ENCODE assay signal across 8 mouse cellular contexts in the genomic region with DNA sequence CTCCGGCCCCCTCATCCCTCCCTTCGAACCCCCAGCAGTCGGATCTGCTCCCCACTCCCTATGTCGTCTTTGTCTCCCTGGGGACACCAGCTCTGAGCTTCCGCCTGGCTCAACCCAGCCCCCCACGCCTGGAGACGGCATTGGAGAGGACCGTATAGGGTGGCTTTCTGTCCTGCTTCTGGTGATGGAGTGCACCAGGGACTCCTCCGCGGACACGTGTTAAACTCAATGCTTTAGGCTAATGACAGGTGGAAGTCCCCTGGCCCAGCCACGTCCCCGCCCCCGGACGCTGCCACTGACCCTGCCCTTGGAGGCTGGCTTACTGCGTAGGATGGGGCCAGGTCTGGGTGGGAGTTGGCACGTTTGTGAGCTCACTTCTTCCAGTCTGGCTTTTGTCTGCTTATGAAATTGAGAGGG. TPM values are rescaled to one million over a fixed set of nuclear protein-coding genes. Genes with fewer than 3 reads are reported as not detected.
A peak's percentile ranks its signal among the peaks of the same experiment; 100 is the strongest.
DNase-seq lines count a peak whose midpoint lies in the region; ATAC-seq and TF ChIP-seq lines count a peak whose summit lies in the region.

No protein-coding gene starts in this region.

- DNase-seq in lung, adult 18-20 months: peak; percentile 14 to 29
- no peak for DNase-seq in lung, postnatal 25 days (ENCODE audit: low spot score)
- no peak for DNase-seq in forebrain, postnatal 0 days
- DNase-seq in midbrain, postnatal 0 days (ENCODE audit: low spot score): no peak
- DNase-seq in ovary, postnatal 36 days (ENCODE audit: low spot score): no peak
- no peak for DNase-seq in right cerebral cortex, postnatal 14 days

- peaks cover 28% of the 10 kb centered on the region for H3K36me3 ChIP-seq in forebrain, postnatal 0 days (ENCODE audit: insufficient read depth)
- peaks cover 40% of the 10 kb centered on the region for H3K36me3 ChIP-seq in limb, embryonic 12.5 days
- H3K36me3 ChIP-seq in midbrain, postnatal 0 days (ENCODE audit: insufficient read depth, low read length): peaks cover 27% of the 10 kb centered on the region

- TF ChIP-seq CTCF in forebrain, postnatal 0 days (IDR thresholded peaks at IDR 0.05; ENCODE audit: low read depth): no peak
- TF ChIP-seq CTCF in midbrain, postnatal 0 days (IDR thresholded peaks at IDR 0.05): no peak

- H3K9ac ChIP-seq in forebrain, postnatal 0 days: peak overlapping the region; percentile 97
- peak overlapping the region; percentile 85 for H3K9ac ChIP-seq in limb, embryonic 12.5 days (replicated peaks)
- peak overlapping the region; percentile 91 for H3K9ac ChIP-seq in midbrain, postnatal 0 days (replicated peaks; ENCODE audit: low read length, poor library complexity, severe bottlenecking)

- peak overlapping the region; percentile 92 for H3K4me2 ChIP-seq in forebrain, postnatal 0 days (ENCODE audit: low read depth)
- peak overlapping the region; percentile 98 for H3K4me2 ChIP-seq in limb, embryonic 12.5 days
- peak overlapping the region; percentile 95 for H3K4me2 ChIP-seq in midbrain, postnatal 0 days (ENCODE audit: low read depth, low read length, poor library complexity, severe bottlenecking)

- peak overlapping the region; percentile 76 for H3K27ac ChIP-seq in brown adipose tissue, adult 24 weeks (replicated peaks; ENCODE audit: low read depth, low read length)
- peak overlapping the region; percentile 60 for H3K27ac ChIP-seq in forebrain, postnatal 0 days (ENCODE audit: low read depth, low read length)
- H3K27ac ChIP-seq in limb, embryonic 12.5 days: peak overlapping the region; percentile 66
- peak overlapping the region; percentile 78 for H3K27ac ChIP-seq in midbrain, postnatal 0 days (ENCODE audit: low read depth, low read length)

- H3K27me3 ChIP-seq in forebrain, postnatal 0 days (ENCODE audit: insufficient read depth, low read length): no peaks in the 10 kb centered on the region
- H3K27me3 ChIP-seq in limb, embryonic 12.5 days: no peaks in the 10 kb centered on the region
- no peaks in the 10 kb centered on the region for H3K27me3 ChIP-seq in midbrain, postnatal 0 days (ENCODE audit: insufficient read depth, low read length)

- ATAC-seq in forebrain, postnatal 0 days: peak; percentile 54; the same call in 1 of the 2 replicates
- 0 out of 2 replicates have a peak, but pooled peaks have one; percentile 22 for ATAC-seq in limb, embryonic 12.5 days (ENCODE audit: insufficient number of reproducible peaks, insufficient read depth, low FRiP score, low TSS enrichment, low read depth)
- peak; percentile 80; the same call in 1 of the 2 replicates for ATAC-seq in midbrain, postnatal 0 days (ENCODE audit: low FRiP score)

- H3K9me3 ChIP-seq in forebrain, postnatal 0 days (ENCODE audit: low read length): no peaks in the 10 kb centered on the region
- H3K9me3 ChIP-seq in limb, embryonic 12.5 days: no peaks in the 10 kb centered on the region
- H3K9me3 ChIP-seq in midbrain, postnatal 0 days (ENCODE audit: low read length): no peaks in the 10 kb centered on the region

- WGBS in forebrain, postnatal 0 days: 4% methylated on average over 17 of the region's 17 CpGs
- under 1% methylated on average over 17 of the region's 17 CpGs for WGBS in limb, embryonic 12.5 days
- WGBS in midbrain, postnatal 0 days: 1% methylated on average over 17 of the region's 17 CpGs

- peaks cover 3% of the 10 kb centered on the region; the same call in 1 of the 2 replicates for H3K4me1 ChIP-seq in brown adipose tissue, adult 24 weeks (ENCODE audit: control insufficient read depth, insufficient read depth, insufficient read length, low read length)
- H3K4me1 ChIP-seq in forebrain, postnatal 0 days (ENCODE audit: insufficient read depth): peaks cover 6% of the 10 kb centered on the region; the same call in 1 of the 2 replicates
- H3K4me1 ChIP-seq in limb, embryonic 12.5 days (replicated peaks): peaks cover 11% of the 10 kb centered on the region
- peaks cover 7% of the 10 kb centered on the region for H3K4me1 ChIP-seq in midbrain, postnatal 0 days (ENCODE audit: insufficient read depth, low read length)

- H3K4me3 ChIP-seq in brown adipose tissue, adult 24 weeks (ENCODE audit: insufficient read depth, low read depth, low read length): peak overlapping the region; percentile 93
- peak overlapping the region; percentile 100 for H3K4me3 ChIP-seq in forebrain, postnatal 0 days (ENCODE audit: low read depth, low read length)
- H3K4me3 ChIP-seq in limb, embryonic 12.5 days (replicated peaks): peak overlapping the region; percentile 97
- peak overlapping the region; percentile 98 for H3K4me3 ChIP-seq in midbrain, postnatal 0 days (ENCODE audit: low read depth, low read length)

RNA-seq across cellular contexts. Expression of gene Psme3, which starts 0.5 kb away (rescaled TPM):
- polyA plus RNA-seq in brown adipose tissue, adult 24 weeks (2012; ENCODE audit: insufficient read depth, insufficient read length, missing spikeins): 58.0 and 79.6 TPM in 2 replicates
- total RNA-seq in forebrain, postnatal 0 days (2014; rRNA removed): 70.7 and 80.9 TPM in 2 replicates
- polyA plus RNA-seq in forebrain, postnatal 0 days (2015; fragmentation: Nextera tagmentation; extraction: Ambion mirVana): 78.2 and 88.0 TPM in 2 replicates
- polyA plus RNA-seq in limb, embryonic 12.5 days (2016; fragmentation: Nextera tagmentation; extraction: Ambion mirVana): 154 and 167 TPM in 2 replicates
- 69.1 and 74.0 TPM in 2 replicates for total RNA-seq in midbrain, postnatal 0 days (2014; rRNA removed)
- 75.0 and 76.5 TPM in 2 replicates for polyA plus RNA-seq in midbrain, postnatal 0 days (2015; fragmentation: Nextera tagmentation; extraction: Ambion mirVana)

RNA-seq across cellular contexts. Expression of gene Aoc2, which starts 8.4 kb away (rescaled TPM):
- polyA plus RNA-seq in brown adipose tissue, adult 24 weeks (2012; ENCODE audit: insufficient read depth, insufficient read length, missing spikeins): 0.55 TPM in 1 of 2 replicates, not detected in the other
- 2.7 and 4.4 TPM in 2 replicates for total RNA-seq in forebrain, postnatal 0 days (2014; rRNA removed)
- polyA plus RNA-seq in forebrain, postnatal 0 days (2015; fragmentation: Nextera tagmentation; extraction: Ambion mirVana): 0.42 and 0.87 TPM in 2 replicates
- 2.0 and 2.3 TPM in 2 replicates for polyA plus RNA-seq in limb, embryonic 12.5 days (2016; fragmentation: Nextera tagmentation; extraction: Ambion mirVana)
- 5.3 and 6.7 TPM in 2 replicates for total RNA-seq in midbrain, postnatal 0 days (2014; rRNA removed)
- 0.64 and 0.77 TPM in 2 replicates for polyA plus RNA-seq in midbrain, postnatal 0 days (2015; fragmentation: Nextera tagmentation; extraction: Ambion mirVana)

RNA-seq across cellular contexts. Expression of gene Aoc3, which starts 13.9 kb away (rescaled TPM):
- polyA plus RNA-seq in brown adipose tissue, adult 24 weeks (2012; ENCODE audit: insufficient read depth, insufficient read length, missing spikeins): 156 and 209 TPM in 2 replicates
- 0.31 and 0.43 TPM in 2 replicates for total RNA-seq in forebrain, postnatal 0 days (2014; rRNA removed)
- polyA plus RNA-seq in forebrain, postnatal 0 days (2015; fragmentation: Nextera tagmentation; extraction: Ambion mirVana): 0.05 and 0.08 TPM in 2 replicates
- 0.05 TPM in 1 of 2 replicates, not detected in the other for polyA plus RNA-seq in limb, embryonic 12.5 days (2016; fragmentation: Nextera tagmentation; extraction: Ambion mirVana)
- 0.66 and 1.2 TPM in 2 replicates for total RNA-seq in midbrain, postnatal 0 days (2014; rRNA removed)
- polyA plus RNA-seq in midbrain, postnatal 0 days (2015; fragmentation: Nextera tagmentation; extraction: Ambion mirVana): 0.07 and 0.20 TPM in 2 replicates

RNA-seq across cellular contexts. Expression of gene Becn1, which starts 14.4 kb away (rescaled TPM):
- 38.3 and 48.7 TPM in 2 replicates for polyA plus RNA-seq in brown adipose tissue, adult 24 weeks (2012; ENCODE audit: insufficient read depth, insufficient read length, missing spikeins)
- 107 and 177 TPM in 2 replicates for total RNA-seq in forebrain, postnatal 0 days (2014; rRNA removed)
- 133 and 145 TPM in 2 replicates for polyA plus RNA-seq in forebrain, postnatal 0 days (2015; fragmentation: Nextera tagmentation; extraction: Ambion mirVana)
- 126 and 129 TPM in 2 replicates for polyA plus RNA-seq in limb, embryonic 12.5 days (2016; fragmentation: Nextera tagmentation; extraction: Ambion mirVana)
- 94.4 and 209 TPM in 2 replicates for total RNA-seq in midbrain, postnatal 0 days (2014; rRNA removed)
- 145 and 150 TPM in 2 replicates for polyA plus RNA-seq in midbrain, postnatal 0 days (2015; fragmentation: Nextera tagmentation; extraction: Ambion mirVana)

RNA-seq across cellular contexts. Expression of gene Coa3, which starts 37.6 kb away (rescaled TPM):
- polyA plus RNA-seq in brown adipose tissue, adult 24 weeks (2012; ENCODE audit: insufficient read depth, insufficient read length, missing spikeins): 134 and 144 TPM in 2 replicates
- total RNA-seq in forebrain, postnatal 0 days (2014; rRNA removed): 110 and 140 TPM in 2 replicates
- 208 and 233 TPM in 2 replicates for polyA plus RNA-seq in forebrain, postnatal 0 days (2015; fragmentation: Nextera tagmentation; extraction: Ambion mirVana)
- polyA plus RNA-seq in limb, embryonic 12.5 days (2016; fragmentation: Nextera tagmentation; extraction: Ambion mirVana): 193 and 204 TPM in 2 replicates
- total RNA-seq in midbrain, postnatal 0 days (2014; rRNA removed): 136 and 168 TPM in 2 replicates
- polyA plus RNA-seq in midbrain, postnatal 0 days (2015; fragmentation: Nextera tagmentation; extraction: Ambion mirVana): 204 and 229 TPM in 2 replicates

Comparison
In these comparisons a context has a peak if more than half of its experiments do, and no peak if none do; other contexts are left out.
1. DNase-seq: peak in lung, adult 18-20 months (2 of 2); none in lung, postnatal 25 days (single experiment), forebrain, postnatal 0 days (single experiment), midbrain, postnatal 0 days (single experiment), ovary, postnatal 36 days (single experiment) and right cerebral cortex, postnatal 14 days (single experiment).
2. ATAC-seq: peak in every context shown above with its lines; median percentile 80 in midbrain, postnatal 0 days; 54 in forebrain, postnatal 0 days; 22 in limb, embryonic 12.5 days.
3. RNA of gene Aoc3, which starts 13.9 kb away (polyA plus RNA-seq): 156 to 209 TPM in brown adipose tissue, adult 24 weeks; 0.05 to 0.08 TPM in forebrain, postnatal 0 days, 0.07 to 0.20 TPM in midbrain, postnatal 0 days and 0.05 TPM in limb, embryonic 12.5 days; every median in the first group is over 100 times any median in the second.
4. Peak in every context shown above with its lines, with median percentiles within 50 percentile points of each other: H3K27ac ChIP-seq, H3K4me3 ChIP-seq, H3K4me2 ChIP-seq and H3K9ac ChIP-seq.